Mouse (Mus musculus): ENCODE results near the gene Tmod1.
A peak's percentile ranks its signal among the peaks of the same experiment; 100 is the strongest.

Tmod1 gene

DNA sequence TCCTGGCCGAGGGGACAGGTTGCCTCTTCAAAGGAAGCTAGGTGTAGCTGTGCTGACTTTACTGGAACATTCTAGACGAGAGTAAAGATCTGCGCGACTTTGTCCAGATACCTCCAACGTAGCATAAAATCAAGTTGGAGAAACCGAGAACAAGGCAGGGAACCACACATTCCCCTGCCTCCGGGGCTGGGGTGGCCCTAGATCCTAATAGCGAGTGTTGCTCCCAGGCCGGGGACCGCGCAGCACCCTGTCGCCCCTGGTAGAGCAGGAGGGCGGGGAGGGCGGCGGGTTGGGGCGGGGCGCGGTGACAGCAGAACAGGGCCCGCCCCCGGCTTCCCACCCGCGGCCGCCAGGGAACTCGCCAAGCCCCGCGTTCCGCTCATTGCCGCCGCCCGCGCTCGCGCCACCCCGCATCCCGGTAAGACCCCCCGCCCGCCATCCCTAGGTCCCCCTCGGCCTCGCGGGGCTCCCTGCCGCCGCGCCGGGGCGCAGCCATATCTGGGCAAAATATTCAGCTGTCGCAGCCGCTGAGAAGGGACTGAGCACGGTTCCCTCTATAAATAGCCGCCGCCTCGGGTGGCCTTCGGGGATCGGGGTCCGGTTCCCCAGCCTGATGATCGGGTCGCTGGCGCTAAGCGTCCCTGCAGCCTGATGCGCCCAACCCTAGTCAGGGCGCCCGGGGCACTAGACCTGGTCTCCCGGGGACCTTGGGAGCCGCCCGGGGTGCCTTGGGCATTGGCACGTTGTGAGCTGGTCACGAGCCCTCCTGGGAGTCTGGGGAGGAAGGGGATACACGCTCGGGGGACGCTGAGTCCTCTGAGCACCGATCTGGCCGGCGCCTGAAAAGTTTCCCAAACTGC, at the start of gene Tmod1:
Gene Tmod1 (plus strand): TSS at position 44 of the 860 bp plus-strand sequence.
- DNase-seq (ENCODE audit: low spot score): peak; percentile 60

DNA sequence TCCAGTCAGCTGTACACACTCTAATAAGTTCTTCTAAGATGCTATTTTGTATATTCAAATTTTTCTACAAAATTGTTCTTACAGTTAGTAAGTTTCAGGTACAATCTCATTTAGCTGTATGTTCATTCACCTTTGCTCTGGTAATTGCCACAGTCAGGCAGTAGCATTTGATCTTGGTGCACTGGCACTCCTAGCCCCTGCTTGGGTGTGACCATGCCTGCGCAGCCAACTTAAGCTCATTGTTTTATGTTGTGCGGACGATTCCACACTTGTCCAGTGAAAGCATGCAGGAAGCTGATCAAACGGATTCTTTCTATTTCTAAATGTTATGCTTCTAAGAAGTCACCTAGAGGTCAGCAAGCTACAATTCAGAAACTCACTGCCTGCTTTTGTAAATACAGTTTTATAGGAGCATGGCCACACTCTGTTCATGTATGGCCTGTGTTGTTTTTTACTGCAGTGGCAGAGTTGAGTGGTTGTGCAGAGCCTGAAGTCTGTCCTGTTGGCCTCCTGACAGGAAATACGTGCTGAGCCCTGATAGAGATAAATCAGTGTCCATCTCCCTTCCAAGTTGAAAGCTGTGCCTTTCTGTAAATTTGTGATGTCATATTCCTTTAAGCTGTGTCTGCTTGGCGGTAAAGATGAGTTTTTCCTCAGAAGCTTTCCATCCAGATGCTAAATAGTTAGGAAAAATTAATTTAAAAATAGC, 48.2 kb upstream of the Tmod1 start:
- no peak for DNase-seq (ENCODE audit: low spot score)

DNA sequence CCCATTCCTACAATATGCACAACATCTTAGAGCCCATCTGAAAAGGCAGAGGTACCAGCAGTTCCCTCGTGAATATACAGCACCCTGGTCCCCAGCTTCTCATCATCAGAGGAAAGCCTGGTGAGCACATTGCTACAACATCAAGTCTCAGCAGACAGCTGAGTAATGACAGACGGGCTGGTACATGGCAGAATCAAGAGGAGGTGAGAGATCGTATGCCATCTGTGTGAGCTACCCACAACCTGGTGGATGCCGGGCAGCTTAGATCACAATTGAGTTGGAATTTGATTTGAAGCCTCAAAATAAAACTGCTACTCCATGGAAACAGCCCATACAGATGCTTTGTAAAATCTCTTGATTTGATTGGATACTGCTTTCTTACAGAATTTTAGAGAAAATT, 40.2 kb upstream of the Tmod1 start:
- no peak for DNase-seq (ENCODE audit: low spot score)

GRCm38 (mm10) chr4:46008142-46008793, 30.5 kb upstream of the Tmod1 start:
- DNase-seq (ENCODE audit: low spot score): no peak

- no peak for DNase-seq (ENCODE audit: low spot score)
These were observed 27.0 kb upstream of the Tmod1 start for GRCm38 (mm10) chr4:46011698-46012097.

DNA sequence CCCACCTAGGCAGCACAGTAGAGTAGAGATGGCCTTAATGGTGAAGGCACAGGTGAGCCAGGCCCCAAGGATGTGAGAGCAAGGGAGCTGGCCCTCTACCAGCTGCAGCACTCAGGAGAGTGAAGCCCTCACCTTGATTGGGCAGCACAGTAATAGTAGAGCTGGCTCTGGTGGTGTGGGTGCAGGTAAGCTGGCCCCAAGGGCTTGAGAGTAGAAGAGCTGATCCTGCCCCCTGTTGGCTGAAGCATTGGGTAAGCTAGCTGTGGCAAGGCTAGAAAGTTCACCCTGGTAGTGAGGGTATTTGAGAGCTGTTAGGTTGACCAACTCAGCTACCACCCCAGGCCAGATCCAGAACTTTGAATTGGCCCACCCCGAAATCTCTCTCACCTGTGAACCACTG, 23.1 kb upstream of the Tmod1 start:
- DNase-seq (ENCODE audit: low spot score): no peak

DNA sequence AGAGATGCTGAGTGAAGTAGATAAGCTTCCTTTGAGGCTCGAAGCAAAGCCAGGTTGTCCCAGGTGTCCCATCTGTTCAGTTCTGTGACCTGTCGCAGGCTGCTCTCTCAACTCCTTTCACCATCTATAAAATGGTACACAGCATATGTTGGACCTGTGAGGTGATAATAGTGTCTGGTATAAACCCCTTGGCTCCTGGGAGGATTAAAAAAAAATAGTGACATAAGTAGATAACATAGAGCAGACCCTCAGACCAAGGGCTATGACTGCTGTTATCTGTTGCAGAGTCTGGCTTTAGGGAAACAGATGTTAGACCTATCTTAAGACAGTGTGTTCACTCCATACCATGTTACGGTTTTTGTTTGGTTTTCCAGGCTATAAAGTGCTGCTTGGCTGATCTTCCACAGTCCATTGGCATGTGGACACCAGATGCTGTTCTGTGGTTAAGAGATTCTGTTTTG, 15.7 kb upstream of the Tmod1 start:
- DNase-seq (ENCODE audit: low spot score): no peak

DNA sequence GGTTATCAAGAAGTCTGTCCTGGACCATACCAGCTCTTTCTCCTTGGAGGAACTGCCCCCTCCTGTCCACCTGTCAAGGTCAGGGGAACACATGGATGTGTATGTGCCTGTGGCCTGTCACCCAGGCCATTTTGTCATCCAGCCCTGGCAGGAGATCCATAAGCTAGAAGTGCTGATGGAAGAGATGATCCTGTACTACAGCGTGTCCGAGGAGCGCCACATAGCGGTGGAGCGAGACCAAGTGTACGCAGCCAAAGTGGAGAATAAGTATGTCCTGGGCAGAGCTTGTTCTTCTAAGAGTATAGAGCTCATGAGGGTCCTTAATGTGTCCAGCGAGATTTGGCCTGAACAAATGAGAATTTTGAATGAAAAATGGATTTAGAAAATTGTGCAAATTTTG, 12.8 kb upstream of the Tmod1 start:
- DNase-seq (ENCODE audit: low spot score): peak; percentile 26

DNA sequence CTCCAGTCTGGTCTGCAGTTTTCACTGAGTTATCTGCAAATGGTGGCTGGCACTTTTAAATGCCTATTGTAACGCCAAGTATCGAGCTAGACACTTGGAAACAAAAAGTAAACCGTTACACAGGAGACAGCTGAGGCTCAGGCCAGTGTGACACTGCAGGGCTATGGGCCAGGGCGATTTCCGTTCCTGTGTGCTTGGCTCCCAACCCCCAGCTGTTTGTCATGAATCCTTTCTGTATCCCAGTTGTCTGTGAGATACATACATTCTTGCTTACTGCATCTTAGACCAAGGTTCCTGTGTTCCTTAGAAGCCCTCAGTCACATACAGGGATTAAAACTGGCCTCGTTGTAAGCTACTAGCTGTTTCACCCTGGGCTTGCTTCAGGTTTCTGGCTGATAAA, 10.5 kb upstream of the Tmod1 start:
- DNase-seq (ENCODE audit: low spot score): no peak

DNA sequence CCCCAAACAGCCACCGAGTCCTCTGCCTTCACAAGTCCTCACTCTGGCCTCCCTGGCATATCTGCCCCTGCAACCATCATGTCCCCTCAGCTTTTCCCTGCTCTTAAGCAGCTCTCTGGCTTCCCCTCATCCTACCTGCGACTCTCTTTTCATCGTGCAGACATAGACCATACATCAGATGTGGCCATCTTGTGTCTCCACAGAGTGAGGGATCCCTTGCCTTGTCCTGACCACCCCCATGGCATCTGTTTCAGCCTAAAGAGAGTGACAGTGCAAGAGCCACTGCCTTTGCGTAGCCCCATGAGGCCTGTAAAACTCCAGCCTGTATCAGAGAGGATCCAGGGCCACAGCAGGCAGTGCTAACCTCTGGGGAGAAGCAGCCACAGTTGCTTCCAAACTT, 10.0 kb upstream of the Tmod1 start:
- no peak for DNase-seq (ENCODE audit: low spot score)

DNA sequence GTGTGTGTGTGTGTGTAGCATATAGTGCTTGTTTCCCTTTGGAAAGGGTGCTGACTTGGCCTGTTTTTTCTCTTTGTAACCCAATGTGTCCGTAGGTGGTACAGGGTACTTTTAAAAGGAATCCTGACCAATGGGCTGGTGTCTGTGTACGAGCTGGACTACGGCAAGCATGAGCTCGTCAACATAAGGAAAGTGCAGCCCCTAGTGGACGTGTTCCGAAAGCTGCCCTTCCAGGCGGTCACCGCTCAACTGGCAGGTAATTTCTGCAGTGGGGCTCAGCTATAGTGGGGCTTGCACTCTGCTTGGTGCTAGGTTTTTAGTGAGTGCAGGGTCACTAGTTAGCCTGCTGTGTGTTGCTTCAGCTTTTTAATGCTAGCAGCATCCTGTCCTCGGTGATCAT, 9.2 kb upstream of the Tmod1 start:
- DNase-seq (ENCODE audit: low spot score): peak; percentile 33

- no peak for DNase-seq (ENCODE audit: low spot score)
These were observed 6.3 kb upstream of the Tmod1 start for GRCm38 (mm10) chr4:46032448-46032847.

DNA sequence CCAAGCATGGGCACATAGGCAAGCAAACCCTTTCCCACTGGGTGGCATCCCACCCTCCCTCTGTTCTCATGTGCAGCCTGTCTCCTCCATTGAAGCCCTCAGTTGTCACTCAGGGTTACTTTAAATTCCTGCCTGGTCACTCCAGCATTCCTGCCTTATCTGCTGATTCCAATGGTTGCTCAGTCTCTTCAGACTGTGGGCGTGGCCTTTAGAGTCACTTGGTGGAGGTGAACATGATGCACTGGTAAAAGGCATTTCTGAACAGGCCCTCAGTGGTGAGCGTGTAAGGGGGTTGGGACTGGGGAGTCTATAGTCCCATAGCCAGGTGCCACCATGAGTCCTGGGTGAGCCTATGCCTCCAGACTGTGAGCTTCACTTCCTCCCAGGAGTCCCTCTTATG, 5.5 kb upstream of the Tmod1 start:
- DNase-seq (ENCODE audit: low spot score): no peak

DNA sequence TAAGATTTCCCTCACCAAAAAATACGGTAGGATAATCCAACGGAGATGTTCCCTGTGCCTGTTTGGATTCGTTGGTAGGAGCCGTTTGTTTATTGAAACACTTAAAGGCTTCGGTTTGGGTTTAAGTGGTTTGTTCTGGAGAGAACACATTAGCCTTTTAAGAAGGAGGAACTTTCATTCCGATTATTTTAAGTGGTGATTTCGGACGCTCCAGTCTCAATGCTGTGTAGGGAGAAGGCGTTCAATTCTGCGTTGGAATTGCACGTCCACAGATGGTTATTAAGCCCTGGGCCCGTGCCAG, 194 bp upstream of the Tmod1 start:
- DNase-seq (ENCODE audit: low spot score): no peak

DNA sequence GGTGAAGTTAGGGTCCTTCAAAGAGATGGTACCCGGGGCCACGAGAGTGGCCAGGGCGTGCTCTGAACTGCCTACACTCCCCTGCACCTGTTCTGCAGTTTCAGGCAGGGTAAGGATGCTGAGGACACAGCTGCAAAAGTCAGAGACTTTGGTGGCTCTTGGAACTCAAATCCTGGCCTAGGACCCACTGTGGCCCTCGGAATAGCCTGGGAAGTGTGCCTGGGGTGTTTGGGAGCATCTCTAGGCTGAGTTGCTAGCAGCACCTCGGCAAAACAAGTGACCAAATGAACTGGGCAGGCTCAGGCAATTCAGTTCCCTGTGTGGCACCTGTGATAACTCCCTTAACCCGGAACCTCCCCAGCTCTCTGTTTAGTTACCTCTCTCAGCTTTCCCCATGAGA, 1.2 kb downstream of the Tmod1 start:
- DNase-seq (ENCODE audit: low spot score): no peak

DNA sequence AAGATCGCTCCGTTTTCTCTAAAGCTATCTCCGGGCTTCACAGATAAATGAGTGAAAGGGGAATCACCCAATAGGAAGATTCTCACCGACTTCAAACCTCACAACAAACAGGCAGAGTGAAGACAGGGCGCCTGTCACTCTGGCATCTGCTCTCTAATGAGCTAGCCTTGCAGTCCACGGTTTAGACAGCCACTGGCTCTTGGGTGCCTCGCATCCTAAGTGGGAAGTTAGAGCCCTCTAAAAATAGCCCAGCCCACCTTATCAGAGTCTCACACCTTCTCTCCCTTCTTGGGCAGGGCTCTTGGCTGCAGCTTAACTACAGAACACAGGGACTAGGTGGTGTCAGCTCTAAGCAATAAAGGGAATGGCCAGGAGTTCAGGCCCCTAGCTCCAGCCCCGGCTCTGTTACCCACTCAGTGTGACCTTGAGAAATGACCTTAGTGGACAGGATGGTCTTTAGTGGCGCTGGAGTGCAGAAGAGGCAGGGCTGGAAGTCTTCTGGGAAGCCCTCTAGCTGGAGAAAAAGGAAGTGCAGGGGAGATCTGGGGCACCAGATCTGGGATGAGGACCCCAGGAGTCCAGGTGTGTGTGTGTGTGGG, 2.0 kb downstream of the Tmod1 start:
- DNase-seq (ENCODE audit: low spot score): no peak

GRCm38 (mm10) chr4:46041761-46042504, 3.2 kb downstream of the Tmod1 start:
- no peak for DNase-seq (ENCODE audit: low spot score)

GRCm38 (mm10) chr4:46042505-46042850, 3.7 kb downstream of the Tmod1 start:
- no peak for DNase-seq (ENCODE audit: low spot score)

DNA sequence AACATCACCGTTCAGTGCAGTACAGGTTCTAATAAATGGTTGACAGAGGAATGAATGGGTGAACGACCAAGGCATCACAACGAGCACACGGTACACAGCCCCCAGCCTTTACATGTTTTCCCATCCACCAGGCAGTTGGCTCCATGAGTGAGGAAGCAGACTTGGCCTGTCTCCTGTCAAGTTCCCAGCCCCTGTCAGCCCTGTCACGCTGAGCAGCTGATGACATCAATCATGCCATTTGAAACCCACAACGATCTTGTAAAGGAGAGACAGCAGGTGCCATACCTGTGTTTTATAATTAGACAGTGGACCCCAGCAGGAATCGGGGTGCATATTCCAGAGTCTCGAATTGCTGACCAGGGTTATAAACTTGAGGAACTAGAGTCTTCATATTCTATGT, 4.6 kb downstream of the Tmod1 start:
- DNase-seq (ENCODE audit: low spot score): no peak

- no peak for DNase-seq (ENCODE audit: low spot score)
These were observed 9.2 kb downstream of the Tmod1 start for GRCm38 (mm10) chr4:46047971-46048370.

DNA sequence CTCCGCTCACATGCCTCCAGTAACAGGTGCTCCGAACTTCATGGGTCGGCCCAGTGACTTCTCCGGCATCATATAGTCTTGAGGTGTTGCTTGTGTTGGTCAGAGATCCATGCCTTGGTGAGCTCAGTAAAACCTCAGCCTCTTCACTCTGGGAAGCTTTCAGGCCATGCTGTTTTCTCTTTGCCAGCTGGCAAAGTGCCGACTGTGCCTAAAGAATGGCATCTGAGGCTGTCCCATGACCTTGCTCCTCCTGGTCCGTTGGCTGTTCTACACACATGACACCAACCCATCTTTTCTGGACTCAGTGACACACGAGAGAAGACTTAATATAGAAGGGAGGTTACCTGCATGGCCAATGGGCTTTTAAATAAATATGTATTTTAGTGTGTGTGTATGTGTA, 9.7 kb downstream of the Tmod1 start:
- no peak for DNase-seq (ENCODE audit: low spot score)
